Mouse (Mus musculus): ENCODE measurements at regions not wholly inside any gene's neighbourhood (a gene's known extent, or its start where the extent isn't known, plus 50 kb on each side); places are given as distances from the start of the nearest gene placed in this dataset.

DNA sequence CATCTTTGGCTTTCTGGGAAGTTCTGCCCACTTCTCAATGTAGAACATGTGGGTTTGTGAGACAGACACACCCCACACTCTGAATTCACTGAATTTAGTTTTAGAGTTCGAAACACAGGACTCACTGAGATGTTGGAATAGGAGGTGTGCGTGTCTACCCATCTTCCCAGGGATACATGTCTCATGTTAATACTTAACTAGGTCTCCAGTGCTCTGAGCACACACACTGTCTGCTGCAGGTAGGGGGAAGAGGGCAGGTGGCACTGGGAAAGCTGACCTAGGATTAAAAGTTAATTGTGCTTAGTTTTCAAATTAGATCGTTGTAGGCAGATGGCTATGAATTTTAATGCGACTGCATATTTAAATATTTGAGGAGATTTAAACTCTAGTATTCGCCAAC is 60.0 kb upstream of the Ppm1b start:
- TF ChIP-seq POLR2A (IDR thresholded peaks at IDR 0.05; ENCODE audit: extremely low read depth, insufficient read depth, low read length) (no peak), CTCF (IDR thresholded peaks at IDR 0.05; ENCODE audit: low read depth, low read length) (no peak)

Measured in liver, adult 2 months (tissue).